Comparison of ENCODE assay signal across 8 mouse cellular contexts in genomic region chr12:28649141-28650110, GRCm38 (mm10). TPM values are rescaled to one million over a fixed set of nuclear protein-coding genes. Genes with fewer than 3 reads are reported as not detected.
DNase-seq lines count a peak whose midpoint lies in the region; ATAC-seq and TF ChIP-seq lines count a peak whose summit lies in the region.

TSS of gene Rnaseh1 (plus strand) at chr12:28649602.

- no peak for TF ChIP-seq EP300 in stomach, postnatal 0 days (optimal IDR thresholded peaks at IDR 0.05)

- peak within 1 kb of the TSS; percentile 77 for H3K27ac ChIP-seq in forebrain, embryonic 14.5 days (ENCODE audit: low read depth, low read length)
- peak within 1 kb of the TSS; percentile 65; the same call in 1 of the 2 replicates for H3K27ac ChIP-seq in liver, embryonic 16.5 days (ENCODE audit: low read length)
- H3K27ac ChIP-seq in neural tube, embryonic 12.5 days = peak within 1 kb of the TSS; percentile 34; the same call in 1 of the 2 replicates
- H3K27ac ChIP-seq in stomach, postnatal 0 days (replicated peaks) = peak within 1 kb of the TSS; percentile 61; the same call in 1 of the 2 replicates

- 2% methylated on average over 52 of the region's 52 CpGs for WGBS in forebrain, embryonic 14.5 days
- 2% methylated on average over 52 of the region's 52 CpGs for WGBS in large intestine, adult 2 months
- 2% methylated on average over 52 of the region's 52 CpGs for WGBS in liver, embryonic 16.5 days (ENCODE audit: insufficient replicate concordance)
- WGBS in neural tube, embryonic 12.5 days = 2% methylated on average over 52 of the region's 52 CpGs
- 2% methylated on average over 52 of the region's 52 CpGs for WGBS in stomach, postnatal 0 days

- peak; percentile 87 for DNase-seq in ES-CJ7 (ENCODE audit: low read depth, low spot score)
- DNase-seq in cerebellum, adult 11 months = peak; percentile 81
- DNase-seq in forebrain, embryonic 14.5 days (ENCODE audit: low spot score) = peak; percentile 93
- peak; percentile 91 to 94 for DNase-seq in heart, postnatal 10 days
- peak; percentile 63 for DNase-seq in large intestine, adult 2 months (ENCODE audit: low read depth, low spot score)
- DNase-seq in stomach, postnatal 0 days (ENCODE audit: low spot score) = peak; percentile 94

- TF ChIP-seq CTCF in stomach, postnatal 0 days (IDR thresholded peaks at IDR 0.05; ENCODE audit: low read depth) = no peak

- peaks cover 15% of the 10 kb centered on the region for H3K36me3 ChIP-seq in forebrain, embryonic 14.5 days (ENCODE audit: control insufficient read depth, insufficient read depth, low read length)
- H3K36me3 ChIP-seq in liver, embryonic 16.5 days (ENCODE audit: control insufficient read depth, insufficient read depth) = peaks cover under 1% of the 10 kb centered on the region; the same call in 1 of the 2 replicates
- H3K36me3 ChIP-seq in neural tube, embryonic 12.5 days = peaks cover 13% of the 10 kb centered on the region
- no peaks in the 10 kb centered on the region for H3K36me3 ChIP-seq in stomach, postnatal 0 days (ENCODE audit: control insufficient read depth, insufficient read depth, low read length)

- H3K4me3 ChIP-seq in forebrain, embryonic 14.5 days (ENCODE audit: low read depth, low read length) = peak within 1 kb of the TSS; percentile 75
- H3K4me3 ChIP-seq in liver, embryonic 16.5 days (ENCODE audit: low read depth, low read length) = peak within 1 kb of the TSS; percentile 85
- H3K4me3 ChIP-seq in neural tube, embryonic 12.5 days = peak within 1 kb of the TSS; percentile 60
- H3K4me3 ChIP-seq in stomach, postnatal 0 days (ENCODE audit: low read depth, low read length) = peak within 1 kb of the TSS; percentile 74

- peaks cover 4% of the 10 kb centered on the region; the same call in 1 of the 2 replicates for H3K27me3 ChIP-seq in forebrain, embryonic 14.5 days (replicated peaks; ENCODE audit: control insufficient read depth, insufficient read depth, low read length)
- H3K27me3 ChIP-seq in liver, embryonic 16.5 days (ENCODE audit: control insufficient read depth, insufficient read depth, low read depth, low read length) = no peaks in the 10 kb centered on the region
- H3K27me3 ChIP-seq in neural tube, embryonic 12.5 days (replicated peaks) = no peaks in the 10 kb centered on the region
- H3K27me3 ChIP-seq in stomach, postnatal 0 days (ENCODE audit: control insufficient read depth, insufficient read depth, low read length) = no peaks in the 10 kb centered on the region

- peak; percentile 98 for ATAC-seq in forebrain, embryonic 14.5 days
- peak; percentile 92 for ATAC-seq in liver, embryonic 16.5 days (ENCODE audit: low read depth)
- peak; percentile 91 for ATAC-seq in neural tube, embryonic 12.5 days (ENCODE audit: low FRiP score, low read depth)
- peak; percentile 97 for ATAC-seq in stomach, postnatal 0 days (ENCODE audit: low FRiP score, low TSS enrichment)

- no peaks in the 10 kb centered on the region for H3K9me3 ChIP-seq in forebrain, embryonic 14.5 days (replicated peaks; ENCODE audit: control insufficient read depth, low read length)
- no peaks in the 10 kb centered on the region for H3K9me3 ChIP-seq in liver, embryonic 16.5 days (replicated peaks; ENCODE audit: control insufficient read depth, low read length)
- H3K9me3 ChIP-seq in neural tube, embryonic 12.5 days = no peaks in the 10 kb centered on the region
- no peaks in the 10 kb centered on the region for H3K9me3 ChIP-seq in stomach, postnatal 0 days (ENCODE audit: control insufficient read depth, low read length)

- H3K4me1 ChIP-seq in forebrain, embryonic 14.5 days (ENCODE audit: control insufficient read depth, insufficient read depth, low read length) = peaks cover 7% of the 10 kb centered on the region
- H3K4me1 ChIP-seq in liver, embryonic 16.5 days (ENCODE audit: control insufficient read depth, low read depth, low read length) = peaks cover 10% of the 10 kb centered on the region
- H3K4me1 ChIP-seq in neural tube, embryonic 12.5 days = peaks cover 10% of the 10 kb centered on the region
- no peaks in the 10 kb centered on the region; the same call in 1 of the 2 replicates for H3K4me1 ChIP-seq in stomach, postnatal 0 days (replicated peaks; ENCODE audit: control insufficient read depth, insufficient read depth)

- H3K4me2 ChIP-seq in forebrain, embryonic 14.5 days (ENCODE audit: low read length) = peak within 1 kb of the TSS; percentile 73
- H3K4me2 ChIP-seq in liver, embryonic 16.5 days (ENCODE audit: low read depth, low read length) = peak within 1 kb of the TSS; percentile 84
- peak within 1 kb of the TSS; percentile 81 for H3K4me2 ChIP-seq in neural tube, embryonic 12.5 days (replicated peaks)
- H3K4me2 ChIP-seq in stomach, postnatal 0 days (replicated peaks; ENCODE audit: low read depth) = peak within 1 kb of the TSS; percentile 65

- intact Hi-C loops in heart, postnatal 10 days (cut with DNase I) = loop anchor here (1.0 kb wide), 1 partner anchor 45 kb away; no protein-coding TSS in a partner anchor

- H3K9ac ChIP-seq in forebrain, embryonic 14.5 days (ENCODE audit: low read length) = peak within 1 kb of the TSS; percentile 79
- peak within 1 kb of the TSS; percentile 78 for H3K9ac ChIP-seq in liver, embryonic 16.5 days (ENCODE audit: low read depth, low read length)
- H3K9ac ChIP-seq in neural tube, embryonic 12.5 days = peak within 1 kb of the TSS; percentile 58
- peak within 1 kb of the TSS; percentile 80 for H3K9ac ChIP-seq in stomach, postnatal 0 days (ENCODE audit: low read length)

RNA-seq across cellular contexts. Expression of gene Rnaseh1, which starts in this region (rescaled TPM):
- polyA plus RNA-seq in forebrain, embryonic 14.5 days (2014; fragmentation: Nextera tagmentation; extraction: Ambion mirVana) = 24.8 and 26.1 TPM in 2 replicates
- total RNA-seq in heart, postnatal 10 days (2021) = 1 to 10 TPM; 7.5 to 8.7 TPM
- 8.5 and 9.5 TPM in 2 replicates for polyA plus RNA-seq in large intestine, adult 2 months (2012; rRNA removed)
- 10.1 and 10.5 TPM in 2 replicates for polyA plus RNA-seq in liver, embryonic 16.5 days (2015; fragmentation: Nextera tagmentation; extraction: Ambion mirVana)
- 29.3 and 29.6 TPM in 2 replicates for polyA plus RNA-seq in neural tube, embryonic 12.5 days (2016; fragmentation: Nextera tagmentation; extraction: Ambion mirVana)
- polyA plus RNA-seq in stomach, postnatal 0 days (2015; fragmentation: Nextera tagmentation; extraction: Ambion mirVana) = 17.2 and 18.1 TPM in 2 replicates

Comparison
In these comparisons a context has a peak if more than half of its experiments do, and no peak if none do; other contexts are left out.
1. Peak in every context shown above with its lines: DNase-seq, ATAC-seq, H3K4me3 ChIP-seq and H3K27ac ChIP-seq.